Comparison of ENCODE assay signal across 8 mouse cellular contexts in the genomic region with DNA sequence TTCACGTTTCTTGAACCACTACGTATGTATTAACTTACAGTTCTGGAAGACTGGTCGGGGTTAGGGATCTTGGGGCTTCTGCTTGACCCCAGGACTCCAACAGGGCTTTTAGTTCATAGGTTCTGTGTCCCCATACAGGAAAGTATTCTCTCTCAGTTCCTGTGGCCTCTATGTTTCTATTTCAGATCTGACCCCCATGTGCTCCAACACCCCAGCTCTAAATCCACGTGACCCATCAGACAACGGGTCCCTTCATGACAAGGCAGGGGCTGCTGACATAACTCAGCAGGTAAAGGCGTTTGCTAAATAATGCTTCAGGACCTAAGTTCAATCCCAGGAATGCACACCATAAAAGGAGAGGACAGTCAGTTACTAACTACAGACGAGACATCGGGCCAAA. TPM values are rescaled to one million over a fixed set of nuclear protein-coding genes. Genes with fewer than 3 reads are reported as not detected.
DNase-seq lines count a peak whose midpoint lies in the region; ATAC-seq lines count a peak whose summit lies in the region.

No protein-coding gene starts in this region.

- 83% methylated on average over 8 of the region's 8 CpGs for WGBS in embryonic facial prominence, embryonic 12.5 days
- 88% methylated on average over 8 of the region's 8 CpGs for WGBS in hindbrain, embryonic 13.5 days
- 87% methylated on average over 8 of the region's 8 CpGs for WGBS in midbrain, embryonic 13.5 days

- H3K36me3 ChIP-seq in embryonic facial prominence, embryonic 12.5 days, result peaks cover 11% of the 10 kb centered on the region
- peaks cover 13% of the 10 kb centered on the region for H3K36me3 ChIP-seq in hindbrain, embryonic 13.5 days
- H3K36me3 ChIP-seq in midbrain, embryonic 13.5 days, result peaks cover 15% of the 10 kb centered on the region

- no peaks in the 10 kb centered on the region for H3K9me3 ChIP-seq in embryonic facial prominence, embryonic 12.5 days
- H3K9me3 ChIP-seq in hindbrain, embryonic 13.5 days, result no peaks in the 10 kb centered on the region
- H3K9me3 ChIP-seq in midbrain, embryonic 13.5 days, result no peaks in the 10 kb centered on the region

- H3K4me1 ChIP-seq in embryonic facial prominence, embryonic 12.5 days, result peaks cover 40% of the 10 kb centered on the region
- peaks cover 52% of the 10 kb centered on the region for H3K4me1 ChIP-seq in hindbrain, embryonic 13.5 days (replicated peaks)
- H3K4me1 ChIP-seq in midbrain, embryonic 13.5 days (replicated peaks), result peaks cover 53% of the 10 kb centered on the region

- no peaks in the 10 kb centered on the region for H3K27me3 ChIP-seq in embryonic facial prominence, embryonic 12.5 days
- H3K27me3 ChIP-seq in hindbrain, embryonic 13.5 days, result no peaks in the 10 kb centered on the region
- H3K27me3 ChIP-seq in midbrain, embryonic 13.5 days, result no peaks in the 10 kb centered on the region

- peak; percentile 11 for DNase-seq in kidney, adult 11 months
- DNase-seq in kidney, adult 8-10 months, result no peak
- no peak for DNase-seq in urinary bladder, postnatal 10 days (ENCODE audit: low spot score)
- no peak for DNase-seq in embryo, embryonic 10 days (ENCODE audit: low spot score)
- no peak for DNase-seq in thymus, postnatal 10 days (ENCODE audit: low spot score in 2 of 2)

- peak overlapping the region; percentile 93 for H3K4me3 ChIP-seq in embryonic facial prominence, embryonic 12.5 days
- peak overlapping the region; percentile 88 for H3K4me3 ChIP-seq in hindbrain, embryonic 13.5 days
- peak overlapping the region; percentile 82 for H3K4me3 ChIP-seq in midbrain, embryonic 13.5 days (replicated peaks)

- ATAC-seq in embryonic facial prominence, embryonic 12.5 days (ENCODE audit: insufficient number of reproducible peaks, insufficient read depth, low FRiP score, low TSS enrichment), result no peak
- no peak for ATAC-seq in hindbrain, embryonic 13.5 days (ENCODE audit: low FRiP score)
- no peak for ATAC-seq in midbrain, embryonic 13.5 days

- peak overlapping the region; percentile 79 for H3K4me2 ChIP-seq in embryonic facial prominence, embryonic 12.5 days (replicated peaks)
- H3K4me2 ChIP-seq in hindbrain, embryonic 13.5 days, result peak overlapping the region; percentile 93
- H3K4me2 ChIP-seq in midbrain, embryonic 13.5 days (replicated peaks), result peak overlapping the region; percentile 92

- peak overlapping the region; percentile 65; the same call in 1 of the 2 replicates for H3K9ac ChIP-seq in embryonic facial prominence, embryonic 12.5 days
- peak overlapping the region; percentile 83 for H3K9ac ChIP-seq in hindbrain, embryonic 13.5 days
- H3K9ac ChIP-seq in midbrain, embryonic 13.5 days (replicated peaks), result peak overlapping the region; percentile 83

- no peak overlapping the region for H3K27ac ChIP-seq in embryonic facial prominence, embryonic 12.5 days
- H3K27ac ChIP-seq in hindbrain, embryonic 13.5 days, result no peak overlapping the region
- H3K27ac ChIP-seq in midbrain, embryonic 13.5 days, result no peak overlapping the region; the same call in 1 of the 2 replicates

RNA-seq across cellular contexts. Expression of a gene that starts 1.0 kb away (rescaled TPM):
- polyA plus RNA-seq in embryonic facial prominence, embryonic 12.5 days (2016; fragmentation: Nextera tagmentation; extraction: Ambion mirVana), result 169 TPM in 2 replicates
- 222 and 230 TPM in 2 replicates for polyA plus RNA-seq in hindbrain, embryonic 13.5 days (2015; fragmentation: Nextera tagmentation; extraction: Ambion mirVana)
- 242 TPM in 2 replicates for polyA plus RNA-seq in midbrain, embryonic 13.5 days (2015; fragmentation: Nextera tagmentation; extraction: Ambion mirVana)

RNA-seq across cellular contexts. Expression of a gene that starts 2.3 kb away (rescaled TPM):
- 89.4 and 92.7 TPM in 2 replicates for polyA plus RNA-seq in embryonic facial prominence, embryonic 12.5 days (2016; fragmentation: Nextera tagmentation; extraction: Ambion mirVana)
- polyA plus RNA-seq in hindbrain, embryonic 13.5 days (2015; fragmentation: Nextera tagmentation; extraction: Ambion mirVana), result 127 and 136 TPM in 2 replicates
- 114 and 133 TPM in 2 replicates for polyA plus RNA-seq in midbrain, embryonic 13.5 days (2015; fragmentation: Nextera tagmentation; extraction: Ambion mirVana)

RNA-seq across cellular contexts. Expression of a gene that starts 3.3 kb away (rescaled TPM):
- polyA plus RNA-seq in embryonic facial prominence, embryonic 12.5 days (2016; fragmentation: Nextera tagmentation; extraction: Ambion mirVana), result 108 and 117 TPM in 2 replicates
- 212 and 214 TPM in 2 replicates for polyA plus RNA-seq in hindbrain, embryonic 13.5 days (2015; fragmentation: Nextera tagmentation; extraction: Ambion mirVana)
- polyA plus RNA-seq in midbrain, embryonic 13.5 days (2015; fragmentation: Nextera tagmentation; extraction: Ambion mirVana), result 197 TPM in 2 replicates

RNA-seq across cellular contexts. Expression of a gene that starts 20.0 kb away (rescaled TPM):
- polyA plus RNA-seq in embryonic facial prominence, embryonic 12.5 days (2016; fragmentation: Nextera tagmentation; extraction: Ambion mirVana), result 9.6 and 10.7 TPM in 2 replicates
- polyA plus RNA-seq in hindbrain, embryonic 13.5 days (2015; fragmentation: Nextera tagmentation; extraction: Ambion mirVana), result 6.6 and 7.1 TPM in 2 replicates
- polyA plus RNA-seq in midbrain, embryonic 13.5 days (2015; fragmentation: Nextera tagmentation; extraction: Ambion mirVana), result 5.3 and 9.3 TPM in 2 replicates

RNA-seq across cellular contexts. Expression of a gene that starts 22.2 kb away (rescaled TPM):
- 23.0 and 25.0 TPM in 2 replicates for polyA plus RNA-seq in embryonic facial prominence, embryonic 12.5 days (2016; fragmentation: Nextera tagmentation; extraction: Ambion mirVana)
- polyA plus RNA-seq in hindbrain, embryonic 13.5 days (2015; fragmentation: Nextera tagmentation; extraction: Ambion mirVana), result 13.7 and 14.3 TPM in 2 replicates
- polyA plus RNA-seq in midbrain, embryonic 13.5 days (2015; fragmentation: Nextera tagmentation; extraction: Ambion mirVana), result 11.6 and 13.2 TPM in 2 replicates
